Mouse (Mus musculus): ENCODE measurements around the gene Trim65. TPM values are rescaled to one million over a fixed set of nuclear protein-coding genes. Genes with fewer than 3 reads are reported as not detected.

Gene Trim65
- polyA plus RNA-seq, 1 experiment: 22.4 TPM

DNA sequence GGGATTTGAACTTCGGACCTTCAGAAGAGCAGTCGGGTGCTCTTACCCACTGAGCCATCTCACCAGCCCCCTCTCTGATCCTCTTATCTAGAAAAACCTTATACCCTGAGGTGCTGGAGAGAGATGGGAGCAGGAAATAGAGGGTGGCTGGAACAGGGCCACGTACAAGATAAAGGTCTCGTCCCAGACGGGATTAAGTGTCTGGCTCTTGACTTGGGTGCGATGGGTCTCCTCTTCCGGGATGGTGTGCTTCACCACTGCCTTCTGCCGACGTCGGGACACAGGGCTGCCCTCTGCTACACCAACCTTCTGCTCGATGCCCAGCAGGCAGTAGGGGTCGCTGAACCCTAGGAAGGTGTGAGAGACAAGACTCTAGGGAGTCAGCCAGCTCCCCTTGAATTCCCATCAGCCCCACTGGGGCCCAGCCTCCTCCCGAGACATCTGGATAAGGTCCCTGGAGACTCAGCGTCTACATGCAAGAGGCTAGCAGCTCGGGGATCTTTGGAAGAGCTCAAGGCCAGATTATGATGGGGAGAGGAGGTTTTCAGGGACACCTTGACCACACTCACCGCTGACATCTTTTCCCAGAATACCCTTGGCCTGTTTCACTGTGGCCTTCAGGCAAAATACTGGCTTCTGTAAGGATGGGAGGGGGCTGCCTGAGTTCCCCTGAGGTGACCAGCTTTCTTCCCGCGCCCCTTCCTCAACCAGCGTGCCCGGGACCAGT is 55.2 kb downstream of the Trim65 start:
- TF ChIP-seq CTCF (IDR thresholded peaks at IDR 0.05; ENCODE audit: low read depth, low read length) (no peak), POLR2A (IDR thresholded peaks at IDR 0.05; ENCODE audit: borderline replicate concordance, low read depth, low read length) (no peak)
- Histone ChIP-seq H3K4me3 (ENCODE audit: insufficient read depth, low read length) (no peak overlapping the region), H3K4me1 (ENCODE audit: control insufficient read depth, insufficient read depth, low read length) (0 out of 2 replicates have a peak, but pooled peaks cover 6% of the 10 kb centered on the region), H3K27ac (ENCODE audit: insufficient read depth, low read depth, low read length) (no peak overlapping the region)

DNA sequence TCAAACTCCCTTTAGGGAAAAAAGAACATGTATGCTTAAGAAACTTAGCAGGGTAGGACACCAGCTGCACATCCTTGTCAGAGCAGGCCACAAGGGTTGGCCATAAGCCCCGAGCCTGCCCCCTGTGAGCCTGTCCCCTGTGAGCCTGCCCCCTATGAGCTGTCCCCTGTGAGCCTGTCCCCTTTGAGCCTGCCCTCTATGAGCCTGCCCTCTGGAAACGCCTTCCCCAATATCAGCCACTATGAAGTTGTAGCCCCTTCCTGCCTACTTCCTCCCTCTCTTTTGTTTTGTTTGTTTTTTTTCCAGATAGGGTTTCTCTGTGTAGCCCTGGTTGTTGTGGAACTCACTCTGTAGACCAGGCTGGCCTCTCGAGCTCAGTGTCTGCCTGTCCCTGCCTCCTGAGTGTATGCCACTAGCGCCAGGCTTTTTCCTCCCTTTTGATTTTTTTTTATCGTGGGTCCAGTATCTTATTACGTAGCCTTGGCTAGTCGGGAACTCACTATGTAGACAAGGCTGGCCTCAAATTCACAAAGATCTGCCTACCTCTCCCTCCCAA is 56.4 kb downstream of the Trim65 start:
- Histone ChIP-seq H3K27ac (ENCODE audit: insufficient read depth, low read depth, low read length) (no peak overlapping the region), H3K4me3 (ENCODE audit: insufficient read depth, low read length) (no peak overlapping the region), H3K4me1 (ENCODE audit: control insufficient read depth, insufficient read depth, low read length) (0 out of 2 replicates have a peak, but pooled peaks cover 6% of the 10 kb centered on the region)
- TF ChIP-seq CTCF (IDR thresholded peaks at IDR 0.05; ENCODE audit: low read depth, low read length) (no peak), POLR2A (IDR thresholded peaks at IDR 0.05; ENCODE audit: borderline replicate concordance, low read depth, low read length) (no peak)

GRCm38 (mm10) chr11:116072608-116073007 is 58.3 kb downstream of the Trim65 start:
- TF ChIP-seq POLR2A (IDR thresholded peaks at IDR 0.05; ENCODE audit: borderline replicate concordance, low read depth, low read length): no peak
- no peak for TF ChIP-seq CTCF (IDR thresholded peaks at IDR 0.05; ENCODE audit: low read depth, low read length)
- Histone ChIP-seq H3K27ac (ENCODE audit: insufficient read depth, low read depth, low read length) (no peak overlapping the region), H3K4me3 (ENCODE audit: insufficient read depth, low read length) (no peak overlapping the region), H3K4me1 (ENCODE audit: control insufficient read depth, insufficient read depth, low read length) (0 out of 2 replicates have a peak, but pooled peaks cover 4% of the 10 kb centered on the region)

Other genes starting within 250 kb of the Trim65 start
- not detected in 2 replicates for gene Smim5, start 231.2 kb downstream of the Trim65 start, polyA plus RNA-seq (2012; ENCODE audit: insufficient read depth, insufficient read length, missing spikeins)
- not detected in 2 replicates for gene Smim6, start 219.1 kb downstream of the Trim65 start, polyA plus RNA-seq (2012; ENCODE audit: insufficient read depth, insufficient read length, missing spikeins)
- 23.6 and 24.5 TPM in 2 replicates for gene Sap30bp, start 197.8 kb downstream of the Trim65 start, polyA plus RNA-seq (2012; ENCODE audit: insufficient read depth, insufficient read length, missing spikeins)
- gene Recql5, start 197.7 kb downstream of the Trim65 start, polyA plus RNA-seq (2012; ENCODE audit: insufficient read depth, insufficient read length, missing spikeins): 19.9 and 21.5 TPM in 2 replicates
- gene Itgb4, start 156.4 kb downstream of the Trim65 start, polyA plus RNA-seq (2012; ENCODE audit: insufficient read depth, insufficient read length, missing spikeins): 0.23 TPM in 1 of 2 replicates, not detected in the other
- 12.2 and 14.4 TPM in 2 replicates for gene Galk1, start 118.4 kb downstream of the Trim65 start, polyA plus RNA-seq (2012; ENCODE audit: insufficient read depth, insufficient read length, missing spikeins)
- gene H3f3b, start 103.2 kb downstream of the Trim65 start, polyA plus RNA-seq (2012; ENCODE audit: insufficient read depth, insufficient read length, missing spikeins): 431 and 432 TPM in 2 replicates
- gene Unk, start 100.8 kb downstream of the Trim65 start, polyA plus RNA-seq (2012; ENCODE audit: insufficient read depth, insufficient read length, missing spikeins): 24.9 and 28.1 TPM in 2 replicates
- gene Unc13d, start 53.2 kb downstream of the Trim65 start, polyA plus RNA-seq (2012; ENCODE audit: insufficient read depth, insufficient read length, missing spikeins): 23.2 and 32.3 TPM in 2 replicates
- 134 and 155 TPM in 2 replicates for gene Wbp2, start 44.1 kb downstream of the Trim65 start, polyA plus RNA-seq (2012; ENCODE audit: insufficient read depth, insufficient read length, missing spikeins)
- 32.1 and 38.5 TPM in 2 replicates for gene Trim47, start 3.9 kb downstream of the Trim65 start, polyA plus RNA-seq (2012; ENCODE audit: insufficient read depth, insufficient read length, missing spikeins)
- 19.2 and 31.8 TPM in 2 replicates for gene Mrpl38, start 7.7 kb upstream of the Trim65 start, polyA plus RNA-seq (2012; ENCODE audit: insufficient read depth, insufficient read length, missing spikeins)
- gene Fbf1, start 37.0 kb upstream of the Trim65 start, polyA plus RNA-seq (2012; ENCODE audit: insufficient read depth, insufficient read length, missing spikeins): 21.1 and 26.4 TPM in 2 replicates
- 70.4 TPM in 2 replicates for gene Ten1, start 67.7 kb upstream of the Trim65 start, polyA plus RNA-seq (2012; ENCODE audit: insufficient read depth, insufficient read length, missing spikeins)
- 47.0 and 47.6 TPM in 2 replicates for gene Acox1, start 67.9 kb upstream of the Trim65 start, polyA plus RNA-seq (2012; ENCODE audit: insufficient read depth, insufficient read length, missing spikeins)
- not detected in 2 replicates for gene Evpl, start 106.9 kb upstream of the Trim65 start, polyA plus RNA-seq (2012; ENCODE audit: insufficient read depth, insufficient read length, missing spikeins)
- 42.5 and 43.7 TPM in 2 replicates for gene Srp68, start 143.1 kb upstream of the Trim65 start, polyA plus RNA-seq (2012; ENCODE audit: insufficient read depth, insufficient read length, missing spikeins)
- gene Galr2, start 149.8 kb upstream of the Trim65 start, polyA plus RNA-seq (2012; ENCODE audit: insufficient read depth, insufficient read length, missing spikeins): 0.41 TPM in 1 of 2 replicates, not detected in the other
- gene Exoc7, start 176.1 kb upstream of the Trim65 start, polyA plus RNA-seq (2012; ENCODE audit: insufficient read depth, insufficient read length, missing spikeins): 71.8 and 88.2 TPM in 2 replicates
- gene Foxj1, start 204.3 kb upstream of the Trim65 start, polyA plus RNA-seq (2012; ENCODE audit: insufficient read depth, insufficient read length, missing spikeins): not detected in 2 replicates